Mouse (Mus musculus): ENCODE results near the gene Immp2l.

GRCm38 (mm10) chr12:41241221-41241620 is 217.3 kb downstream of the Immp2l start:
- no peak for TF ChIP-seq CTCF (IDR thresholded peaks at IDR 0.05; ENCODE audit: low read depth)
- TF ChIP-seq EP300 (IDR thresholded peaks at IDR 0.05; ENCODE audit: low read depth) = no peak

Measured in liver, embryonic 14.5 days (tissue).